Mouse (Mus musculus) Muller cell, postnatal 12 days (primary cell): ENCODE data around the gene Syne1.

Source experiments
- DNase-seq: peaks from one replicate; pipeline ENCODE4 v3.0.0-alpha.2; 2015; ENCODE audit errors: inconsistent ontology term

Gene Syne1

DNA sequence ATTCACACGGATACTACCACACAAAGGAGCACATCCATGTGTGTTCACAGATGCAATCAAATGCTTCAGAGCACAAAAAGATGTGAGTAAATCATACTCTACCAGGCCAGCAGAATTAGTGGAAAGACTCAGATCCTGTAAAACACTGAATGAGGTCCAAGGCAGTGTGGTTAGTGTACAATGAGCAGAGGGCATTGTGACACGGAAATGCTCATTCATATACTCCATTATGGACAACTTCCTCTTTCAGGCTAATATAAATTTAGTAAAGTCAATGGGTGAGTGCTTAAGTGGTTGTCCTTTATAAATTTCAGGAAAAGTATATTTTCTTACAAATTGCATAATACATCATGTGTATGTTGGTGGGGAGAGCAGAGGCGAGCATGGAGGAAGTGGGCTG lies 484.2 kb downstream of the Syne1 start:
- DNase-seq = no peak

DNA sequence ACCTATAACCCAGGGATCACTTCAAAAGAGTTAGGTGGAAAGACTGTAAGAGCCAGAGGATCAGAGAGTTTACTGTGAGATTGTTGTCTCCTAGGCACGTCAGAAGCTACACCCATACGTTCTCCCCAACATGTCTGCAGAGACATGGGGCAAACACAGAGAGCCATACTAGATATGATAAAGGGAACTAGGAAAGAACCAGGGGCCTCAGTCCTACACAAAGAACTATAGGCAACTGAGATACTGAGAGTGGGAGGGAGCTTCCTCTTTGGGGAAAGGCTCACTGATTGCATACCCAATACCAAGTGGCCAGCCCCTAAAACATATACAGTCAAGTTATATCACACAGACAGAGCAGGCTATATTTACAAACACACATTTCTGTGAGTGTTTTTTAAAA lies 491.3 kb downstream of the Syne1 start:
- no peak for DNase-seq

DNA sequence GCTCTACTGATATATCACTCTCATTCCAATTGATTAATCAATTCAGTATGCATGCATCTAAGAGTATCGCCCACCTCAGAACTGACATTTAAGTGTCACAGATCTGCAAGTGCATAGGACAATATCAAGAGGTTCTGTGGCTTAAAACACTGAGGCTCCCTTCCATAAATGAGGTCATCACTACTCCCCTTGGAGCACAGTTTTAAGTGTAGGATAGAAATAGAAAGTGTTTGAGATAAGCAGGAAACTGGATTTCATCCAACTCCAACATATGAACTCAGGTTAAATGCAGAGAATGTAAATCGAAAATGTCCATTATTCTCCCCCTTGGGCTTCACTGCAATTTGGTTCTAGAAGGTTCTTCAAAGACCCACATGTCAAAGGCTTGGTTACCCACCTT lies 492.4 kb downstream of the Syne1 start:
- no peak for DNase-seq

DNA sequence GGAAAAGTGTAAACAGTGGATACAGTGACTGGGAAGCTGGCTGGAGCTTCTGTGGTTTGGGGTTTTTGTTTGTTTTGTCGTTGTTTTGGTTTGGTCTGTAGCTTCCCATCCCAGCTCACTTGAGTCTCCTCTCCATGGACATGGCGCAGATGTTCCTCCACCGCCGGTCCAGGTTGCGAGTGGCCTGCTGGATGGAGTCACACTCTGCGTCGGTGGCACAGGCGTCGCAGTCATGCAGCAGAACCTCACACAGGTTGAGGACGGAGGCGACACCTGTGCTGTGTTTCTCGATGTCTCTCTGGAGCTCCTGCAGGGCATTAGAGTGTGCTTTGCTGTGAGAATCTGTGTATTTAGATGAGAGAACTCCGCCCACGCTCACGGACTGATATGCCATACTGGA lies 493.6 kb downstream of the Syne1 start:
- DNase-seq = no peak

DNA sequence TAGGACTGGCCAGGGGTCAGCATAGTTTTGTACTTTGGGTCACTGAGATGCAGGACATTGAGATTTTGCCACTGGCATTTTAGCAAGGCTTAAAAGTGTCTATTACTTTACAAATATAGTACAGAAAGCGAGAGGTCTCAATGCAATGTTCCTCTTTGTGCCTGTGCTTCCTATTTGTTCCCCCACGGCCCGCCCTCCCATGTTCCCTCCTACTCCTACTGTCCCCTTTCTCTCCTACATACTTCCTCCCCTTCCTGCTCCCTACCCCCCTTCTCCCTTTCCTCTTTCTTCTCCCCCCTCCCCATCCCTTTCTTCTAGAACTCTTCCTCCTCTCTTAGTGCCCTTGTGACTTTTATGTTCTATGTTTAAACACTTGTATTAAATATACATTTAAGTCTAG lies 494.3 kb downstream of the Syne1 start:
- no peak for DNase-seq

DNA sequence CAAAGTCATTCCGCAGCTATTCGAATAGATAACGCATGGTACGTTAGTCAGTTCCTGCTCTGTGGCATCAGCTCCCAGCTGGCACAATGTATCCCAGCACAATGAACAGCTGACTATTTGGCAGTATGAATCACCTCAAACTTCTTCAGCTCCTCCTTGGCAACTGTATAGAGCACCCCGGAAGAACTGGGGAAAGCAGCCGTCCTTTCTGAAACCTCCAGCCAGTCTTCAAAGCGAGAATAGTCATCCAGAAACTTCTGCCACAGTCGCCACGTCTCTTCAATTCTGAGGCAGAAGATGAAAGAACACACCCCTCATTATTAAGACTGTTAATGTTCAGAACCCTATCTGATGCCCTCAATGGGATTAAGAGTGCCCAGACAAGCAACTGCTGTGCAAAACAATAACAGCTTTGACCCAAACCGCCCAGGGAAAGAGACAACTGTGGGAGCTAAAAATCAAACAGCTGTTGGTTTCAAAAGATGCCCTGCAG lies 495.0 kb downstream of the Syne1 start:
- DNase-seq = peak; percentile 66

DNA sequence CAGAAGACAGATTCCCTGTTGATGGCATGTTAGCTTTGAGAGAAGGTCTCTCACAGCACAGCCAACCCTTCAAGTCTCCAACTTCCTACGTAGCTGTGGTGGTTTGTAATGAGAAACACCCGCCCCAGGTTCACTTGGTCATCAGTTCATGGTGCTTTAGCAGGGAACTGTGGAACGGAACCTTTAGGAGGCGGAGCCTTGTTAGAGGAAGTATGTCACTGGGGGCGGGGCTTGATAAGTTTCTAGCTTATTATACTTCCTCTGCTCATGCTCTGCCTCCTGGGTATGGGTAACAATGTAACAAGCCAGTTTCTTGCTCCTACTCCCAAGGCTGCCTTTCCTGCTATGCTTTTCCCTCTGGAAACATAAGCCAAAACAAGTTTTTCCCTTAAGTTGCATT lies 505.6 kb downstream of the Syne1 start:
- no peak for DNase-seq

DNA sequence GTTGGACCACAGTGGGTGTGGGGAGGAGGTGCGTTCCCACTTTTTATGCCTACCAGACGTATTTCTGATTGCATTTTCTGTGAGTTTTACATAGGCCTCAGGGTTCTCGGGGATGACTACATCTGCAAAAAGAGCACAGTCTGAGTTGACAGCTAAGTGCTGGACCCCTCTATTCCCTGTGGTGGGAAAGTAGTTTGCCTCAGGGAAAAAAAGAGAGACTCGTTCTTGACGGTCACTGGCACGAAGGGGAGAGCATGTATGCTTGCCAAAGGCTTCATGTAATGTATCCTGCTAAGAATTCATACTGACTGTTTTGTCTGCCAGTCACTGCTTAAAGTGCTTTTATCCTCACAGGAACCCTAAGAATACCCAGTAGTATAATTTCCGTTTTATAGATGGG lies 506.1 kb downstream of the Syne1 start:
- DNase-seq = no peak

DNA sequence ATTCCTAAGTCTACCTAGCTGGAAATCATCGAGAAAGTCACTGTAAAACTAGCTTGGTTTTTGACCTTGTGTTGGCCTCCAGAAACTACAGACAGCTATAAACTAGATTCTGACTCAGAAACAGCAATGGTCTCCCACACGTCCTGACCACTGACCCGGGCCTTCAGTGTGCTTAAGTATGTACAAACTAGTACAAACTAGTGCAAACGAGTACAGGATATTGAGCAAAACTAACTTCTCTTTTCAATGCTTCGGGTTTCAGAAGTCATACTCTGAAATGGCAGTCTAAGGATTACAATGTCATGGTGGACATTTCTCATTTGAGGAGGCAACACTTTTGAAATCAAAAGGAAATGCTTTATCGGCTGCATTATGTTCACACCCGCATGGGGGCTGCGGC lies 506.8 kb downstream of the Syne1 start:
- no peak for DNase-seq

DNA sequence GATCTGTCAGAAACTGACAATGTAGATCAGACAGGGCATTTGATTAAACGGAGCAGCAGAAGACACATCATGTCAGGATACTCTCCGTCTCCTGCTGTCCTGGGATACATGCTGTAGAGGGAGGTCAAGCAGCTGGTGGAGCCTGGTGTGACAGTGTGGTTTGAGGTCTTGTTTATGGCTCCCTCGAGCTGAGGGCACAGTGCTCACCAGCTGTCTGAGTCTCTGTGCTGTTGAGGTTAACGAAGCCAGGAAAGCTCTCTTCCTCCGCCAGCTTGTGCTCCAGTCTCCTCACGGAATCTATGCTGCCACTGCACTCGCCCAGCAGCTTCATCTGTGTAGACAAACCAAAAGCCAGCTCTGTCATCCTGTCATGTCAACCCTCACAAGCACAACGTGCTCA lies 510.0 kb downstream of the Syne1 start:
- no peak for DNase-seq

DNA sequence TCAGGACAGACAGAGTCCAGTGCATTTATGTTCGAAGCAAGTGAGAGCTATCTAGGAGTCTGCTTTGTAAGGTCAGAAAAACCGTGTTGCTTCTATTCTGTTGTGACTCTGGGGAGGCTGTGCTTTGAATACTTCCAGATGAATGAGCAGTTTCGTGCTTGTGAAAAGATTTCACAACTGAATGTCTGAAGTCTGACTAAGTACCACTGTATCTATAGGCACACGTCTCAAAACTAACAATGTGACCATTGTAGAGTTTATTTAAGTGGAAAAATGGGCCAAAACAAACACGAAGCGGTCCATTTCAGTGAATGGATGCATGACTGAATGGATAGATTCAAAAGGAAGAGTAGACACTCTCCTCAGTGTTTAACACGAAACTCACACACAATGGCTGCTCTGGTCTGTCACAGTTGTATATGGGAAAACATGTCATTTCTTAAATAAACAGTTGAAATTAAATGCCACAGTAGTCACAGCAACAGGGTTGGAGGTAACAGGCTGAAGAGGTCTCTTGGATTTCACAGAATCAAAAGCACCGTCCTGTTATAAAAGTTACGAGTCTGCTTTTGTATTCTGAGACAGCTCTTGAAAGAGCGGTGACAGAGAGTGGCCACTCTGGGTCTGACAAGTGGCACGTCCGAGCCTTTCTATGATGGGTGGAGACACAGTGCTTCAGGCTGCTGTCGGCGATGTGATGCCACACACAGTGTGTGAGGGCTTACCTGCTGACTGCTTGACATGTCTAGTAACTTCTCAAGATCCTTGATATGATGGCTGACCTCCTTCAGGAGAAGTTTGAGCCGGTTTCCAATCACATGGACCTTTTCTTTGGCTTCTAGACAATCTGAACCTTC lies 518.9 kb downstream of the Syne1 start:
- DNase-seq = peak; percentile 79

DNA sequence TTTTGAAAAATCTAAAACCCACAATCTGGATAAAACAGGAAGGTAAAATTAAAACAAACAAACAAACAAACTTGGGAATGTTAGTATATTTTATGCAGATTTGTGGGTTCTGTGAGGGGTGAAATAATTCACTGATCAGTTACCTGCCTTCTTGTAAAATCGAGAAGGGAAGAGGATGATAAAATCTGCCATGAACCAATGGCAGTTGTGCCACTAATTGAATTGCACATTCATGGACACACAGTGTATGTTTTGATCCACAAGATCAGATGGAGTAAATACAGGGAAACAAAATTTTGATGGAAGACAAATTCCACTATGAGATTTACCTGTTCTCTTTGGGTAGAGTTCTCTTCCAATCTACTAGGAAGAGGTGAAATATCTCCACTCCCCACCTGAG lies 521.4 kb downstream of the Syne1 start:
- no peak for DNase-seq

DNA sequence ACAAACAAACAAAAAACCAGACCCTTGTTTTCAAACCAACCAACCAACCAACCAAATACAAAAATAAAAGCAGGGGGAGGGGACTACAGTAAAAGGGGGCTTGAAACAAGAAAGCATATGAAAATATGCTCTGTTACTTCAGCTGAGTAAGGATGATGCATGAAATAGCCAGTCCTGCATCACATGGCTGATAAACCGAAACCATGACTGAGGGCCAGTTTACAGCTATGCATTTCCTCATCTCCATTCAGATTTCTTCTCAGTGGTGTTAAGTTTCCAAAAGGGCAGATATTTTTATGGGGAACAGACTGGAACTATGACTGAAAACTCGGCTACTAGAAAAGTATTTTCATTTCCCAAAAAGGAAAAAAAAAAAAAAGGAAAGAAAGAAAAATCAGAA lies 522.1 kb downstream of the Syne1 start:
- no peak for DNase-seq

DNA sequence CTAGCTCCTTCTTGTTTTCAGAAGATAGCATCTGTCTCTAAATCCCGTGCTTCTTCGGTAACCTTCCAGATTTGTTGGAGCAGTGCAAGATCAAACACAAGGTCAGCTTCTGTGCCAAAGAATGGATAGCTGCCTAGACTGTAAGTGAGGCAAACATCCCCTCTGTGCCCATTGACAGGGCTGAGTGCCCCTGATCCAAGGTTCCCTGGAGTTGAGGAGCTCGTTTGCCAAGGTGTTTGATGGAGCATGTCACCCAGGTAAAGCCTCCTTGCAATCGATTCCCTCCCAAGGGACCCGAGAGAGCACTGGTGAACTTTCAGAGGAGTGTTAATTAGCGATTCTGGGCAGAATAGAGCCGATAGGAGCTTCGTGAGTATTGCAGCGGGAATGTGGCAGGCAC lies 523.0 kb downstream of the Syne1 start:
- DNase-seq = no peak

DNA sequence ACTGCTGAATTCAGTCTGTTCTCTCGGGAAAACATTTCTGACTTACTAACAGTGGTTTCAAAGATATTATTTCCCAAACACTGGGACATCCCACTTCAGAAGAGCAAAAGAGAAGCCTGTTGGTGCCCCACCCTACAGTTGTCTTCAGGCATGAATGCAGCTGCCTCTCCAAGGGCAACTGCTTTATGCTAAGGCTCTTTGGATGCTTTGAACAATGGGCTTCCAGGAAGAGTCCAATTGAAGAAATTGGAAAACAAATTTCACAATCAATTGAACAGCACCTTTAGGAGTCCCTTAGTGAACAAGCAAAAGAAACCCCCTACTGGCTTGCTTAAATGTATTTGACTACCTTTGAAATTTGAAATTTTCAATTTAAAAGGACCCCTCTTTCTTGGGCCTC lies 524.1 kb downstream of the Syne1 start:
- no peak for DNase-seq

DNA sequence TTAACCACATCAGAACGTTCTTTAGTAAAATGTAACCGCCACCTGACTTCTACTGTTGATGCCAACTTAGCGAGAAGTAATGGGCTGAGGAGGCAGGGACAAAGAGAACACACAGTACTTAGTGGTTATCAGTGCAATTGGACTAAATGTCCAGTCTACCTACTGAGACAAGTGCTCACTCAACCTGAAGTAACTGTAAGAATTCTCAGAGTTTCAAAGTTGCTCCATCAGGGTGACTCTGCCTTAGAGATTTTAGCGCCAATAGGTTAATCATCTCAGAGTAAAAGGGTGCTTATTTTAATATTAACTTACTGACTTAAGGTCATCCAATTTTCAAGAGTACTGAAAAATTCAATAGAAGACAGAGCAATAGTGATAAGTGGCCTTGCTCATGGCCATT lies 525.4 kb downstream of the Syne1 start:
- no peak for DNase-seq

DNA sequence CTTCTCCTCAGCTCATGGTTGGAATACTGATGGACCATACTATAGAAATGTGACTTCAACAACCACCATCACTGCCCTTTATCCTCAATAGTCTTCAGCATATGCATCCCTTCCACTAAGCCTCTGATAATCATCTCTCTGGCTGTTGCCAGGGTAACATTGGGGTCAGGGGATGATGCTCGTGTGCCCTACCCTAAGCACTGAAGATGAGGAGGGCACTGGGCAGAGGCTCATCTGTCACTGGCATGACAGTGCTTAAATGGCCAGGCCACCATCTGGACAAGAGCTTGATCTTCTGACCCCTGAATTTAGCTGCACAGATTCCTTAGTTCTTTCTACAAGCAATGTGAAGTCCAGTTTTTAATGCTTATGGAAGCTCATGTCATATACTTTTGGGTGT lies 534.1 kb downstream of the Syne1 start:
- no peak for DNase-seq

DNA sequence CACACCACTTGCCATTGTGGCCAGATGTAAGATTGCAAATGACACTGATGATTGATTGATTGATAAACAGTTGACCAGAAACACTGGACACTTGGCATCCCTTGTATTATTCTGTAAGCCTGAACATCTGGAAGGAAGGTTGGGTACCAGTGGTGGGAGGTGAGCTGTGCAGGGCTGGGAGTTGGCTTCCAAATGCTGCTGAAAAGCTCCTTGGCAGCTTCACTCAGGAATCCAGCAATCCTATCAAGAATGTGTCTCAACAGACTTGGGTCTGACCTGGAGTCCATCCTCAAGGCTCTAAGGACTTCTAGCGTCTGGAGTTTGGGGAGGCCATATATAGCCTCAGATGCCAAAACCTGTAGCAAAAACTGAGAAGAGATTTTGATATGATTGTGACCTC lies 536.3 kb downstream of the Syne1 start:
- no peak for DNase-seq

DNA sequence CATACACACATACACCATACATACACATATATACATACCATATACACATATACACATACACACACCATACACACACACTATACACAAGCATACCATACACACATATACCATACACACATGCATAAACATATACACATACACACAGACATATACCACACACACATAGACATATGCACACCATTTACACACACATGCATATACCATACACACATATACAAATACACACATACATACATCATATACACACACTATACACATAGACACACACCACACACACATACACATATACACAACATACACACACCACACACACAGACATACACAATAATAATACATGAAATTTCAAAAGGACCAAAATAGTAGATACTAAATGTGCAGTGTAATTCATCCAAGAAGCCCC lies 539.3 kb downstream of the Syne1 start:
- DNase-seq = no peak

DNA sequence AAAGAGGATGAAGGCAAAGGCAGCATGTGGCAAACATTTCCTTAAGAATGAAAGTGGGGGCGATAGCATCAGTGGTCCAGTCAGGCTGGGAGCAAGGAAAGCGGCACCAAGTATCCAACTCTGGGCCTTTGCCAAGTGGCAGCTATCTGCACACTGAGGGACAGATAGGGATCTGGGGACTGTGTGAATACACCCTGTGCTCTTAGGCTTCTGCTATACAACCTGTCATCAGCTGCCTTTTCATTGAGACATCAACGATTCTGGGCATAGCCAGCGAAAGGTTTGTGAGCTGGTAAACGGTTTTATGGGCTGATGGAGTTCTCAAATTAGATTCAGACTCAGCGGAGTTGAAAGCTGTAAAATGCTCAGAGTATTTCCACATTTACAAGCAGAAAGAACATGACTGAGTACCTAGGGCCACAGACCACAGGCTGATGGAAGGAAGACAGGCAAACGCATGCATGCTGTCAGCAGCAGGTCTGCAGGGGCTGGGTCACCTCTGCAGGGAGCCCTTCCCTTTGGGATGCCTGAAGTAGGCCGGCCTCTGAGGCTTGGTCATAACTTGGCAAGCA lies 542.4 kb downstream of the Syne1 start:
- no peak for DNase-seq

DNA sequence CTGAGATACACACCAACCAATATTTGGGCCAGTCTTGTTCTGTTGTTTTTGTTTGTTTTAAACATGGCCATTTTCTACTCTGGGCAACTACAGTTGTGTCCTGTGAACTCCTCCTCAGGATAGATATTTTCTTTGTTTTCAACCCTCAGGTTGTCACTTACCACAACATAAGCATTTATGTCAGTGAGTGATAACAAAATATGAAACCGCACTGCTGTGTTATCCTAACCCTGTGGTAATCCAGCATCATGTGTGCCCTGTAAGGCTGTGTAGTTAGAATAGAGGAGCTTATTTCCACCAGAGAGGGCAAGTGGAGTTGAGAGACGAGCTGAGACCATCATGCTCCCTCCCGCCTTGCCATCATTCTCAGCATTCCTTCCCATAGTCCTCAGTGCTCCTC lies 554.7 kb downstream of the Syne1 start:
- no peak for DNase-seq

DNA sequence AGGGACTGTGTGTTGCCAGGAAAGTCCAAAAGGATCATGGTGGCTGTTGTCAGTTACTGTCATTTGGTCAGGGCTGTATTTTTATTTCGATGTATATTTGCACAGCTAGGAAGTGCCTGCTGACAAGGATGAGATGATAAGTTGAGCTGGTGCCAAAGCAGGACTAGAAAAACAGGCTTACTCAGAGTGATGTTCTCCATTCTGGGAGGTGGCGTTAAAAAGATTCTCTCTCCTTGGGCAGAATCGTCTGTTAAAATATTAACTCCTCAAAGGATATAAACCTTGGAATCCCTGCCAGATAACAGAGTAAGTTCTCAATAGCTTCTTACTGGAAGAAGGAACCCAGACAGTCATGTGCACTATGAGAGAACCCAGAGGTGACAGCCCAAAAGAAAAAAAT lies 557.5 kb downstream of the Syne1 start:
- DNase-seq = peak; percentile 6

DNA sequence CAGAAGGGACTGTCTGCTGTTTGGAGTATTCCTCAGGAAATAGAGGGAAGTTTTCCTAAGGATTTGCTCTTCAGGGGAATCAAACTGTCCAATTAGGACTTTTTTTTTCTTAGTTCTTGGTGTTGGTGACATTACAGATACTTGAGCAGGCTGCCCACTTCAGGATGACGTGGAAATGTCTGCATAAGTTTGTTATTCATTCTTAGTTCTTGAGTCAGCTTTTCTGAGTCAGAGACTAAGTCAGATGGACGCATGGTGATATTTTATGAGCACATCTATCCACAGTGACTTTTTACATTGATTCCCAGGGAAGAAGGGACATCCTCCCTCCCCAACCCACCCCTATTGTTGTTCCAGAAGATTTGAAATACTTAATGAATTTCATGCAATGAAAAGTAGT lies 567.4 kb downstream of the Syne1 start:
- no peak for DNase-seq

DNA sequence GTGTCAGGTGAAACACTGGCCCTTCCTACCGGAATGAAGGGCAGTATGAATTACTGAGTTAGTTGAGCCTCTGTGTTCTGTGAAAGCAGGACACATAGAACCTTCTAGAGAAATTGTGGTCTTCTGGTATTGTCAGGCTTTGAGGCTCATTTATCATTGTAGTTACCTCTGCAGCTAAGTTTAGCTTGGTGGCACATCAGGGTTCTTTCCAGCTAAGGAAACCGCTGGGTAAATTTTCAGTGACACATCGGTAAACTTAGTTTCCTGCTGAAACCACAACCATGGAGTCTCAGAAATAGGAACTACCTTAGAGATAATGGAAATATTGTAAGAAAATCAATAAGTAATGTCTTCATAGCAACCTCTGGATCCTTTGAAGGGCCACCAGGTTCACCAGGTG lies 573.9 kb downstream of the Syne1 start:
- no peak for DNase-seq
